Mouse (Mus musculus): ENCODE results near the gene Mettl1.
A peak's percentile ranks its signal among the peaks of the same experiment; 100 is the strongest.
"Not testable (repeated sequence)": the region's sequence is repeated elsewhere in the genome, so short reads cannot be mapped to it uniquely, and the experiment has no call there.

The Mettl1 gene

GRCm38 (mm10) chr10:127047954-127048353 is 6.7 kb downstream of the Mettl1 start, which contains the start of gene Cyp27b1:
Gene Cyp27b1, plus strand, starts transcription at chr10:127048250.
- DNase-seq (ENCODE audit: low spot score) = no peak

- no peak for DNase-seq (ENCODE audit: low spot score)
These were observed 7.6 kb downstream of the Mettl1 start for GRCm38 (mm10) chr10:127048608-127049394.

GRCm38 (mm10) chr10:127049395-127050118 is 8.3 kb downstream of the Mettl1 start:
- DNase-seq (ENCODE audit: low spot score) = no peak

- DNase-seq (ENCODE audit: low spot score) = no peak
These were observed 8.9 kb downstream of the Mettl1 start for GRCm38 (mm10) chr10:127050119-127050474.

GRCm38 (mm10) chr10:127054646-127055045 is 13.4 kb downstream of the Mettl1 start:
- no peak for DNase-seq (ENCODE audit: low spot score)

- DNase-seq (ENCODE audit: low spot score) = no peak
These were observed 14.2 kb downstream of the Mettl1 start for GRCm38 (mm10) chr10:127055406-127055805.

GRCm38 (mm10) chr10:127056490-127056889 is 15.3 kb downstream of the Mettl1 start:
- DNase-seq (ENCODE audit: low spot score) = no peak

GRCm38 (mm10) chr10:127058161-127058560 is 16.9 kb downstream of the Mettl1 start:
- DNase-seq (ENCODE audit: low spot score) = peak; percentile 70

GRCm38 (mm10) chr10:127058708-127059107 is 17.5 kb downstream of the Mettl1 start:
- no peak for DNase-seq (ENCODE audit: low spot score)

- no peak for DNase-seq (ENCODE audit: low spot score)
These were observed 18.2 kb downstream of the Mettl1 start for GRCm38 (mm10) chr10:127059174-127059967.

- DNase-seq (ENCODE audit: low spot score) = peak; percentile 73
These were observed 19.0 kb downstream of the Mettl1 start, which contains the start of gene March9 for GRCm38 (mm10) chr10:127059968-127060916. Gene March9, minus strand, starts transcription at chr10:127060184.

- DNase-seq (ENCODE audit: low spot score) = no peak
These were observed 19.9 kb downstream of the Mettl1 start for GRCm38 (mm10) chr10:127061085-127061484.

GRCm38 (mm10) chr10:127061513-127061912 is 20.3 kb downstream of the Mettl1 start:
- no peak for DNase-seq (ENCODE audit: low spot score)

GRCm38 (mm10) chr10:127062101-127062500 is 20.9 kb downstream of the Mettl1 start:
- DNase-seq (ENCODE audit: low spot score) = not testable (repeated sequence)

GRCm38 (mm10) chr10:127062503-127062902 is 21.3 kb downstream of the Mettl1 start:
- no peak for DNase-seq (ENCODE audit: low spot score)

GRCm38 (mm10) chr10:127063239-127063872 is 22.1 kb downstream of the Mettl1 start, which contains the start of gene Cdk4:
Gene Cdk4, plus strand, starts transcription at chr10:127063534.
- DNase-seq (ENCODE audit: low spot score) = peak; percentile 98

GRCm38 (mm10) chr10:127063913-127064870 is 23.0 kb downstream of the Mettl1 start:
- DNase-seq (ENCODE audit: low spot score) = no peak

- no peak for DNase-seq (ENCODE audit: low spot score)
These were observed 24.8 kb downstream of the Mettl1 start for GRCm38 (mm10) chr10:127065981-127066380.

- DNase-seq (ENCODE audit: low spot score) = no peak
These were observed 25.4 kb downstream of the Mettl1 start for GRCm38 (mm10) chr10:127066519-127067018.

All from layer of hippocampus, adult 11-12 months (tissue).